9 mouse cellular contexts compared by ENCODE assay signal in genomic region chr15:36943492-36944112, GRCm38 (mm10).
DNase-seq lines count a peak whose midpoint lies in the region; ATAC-seq and TF ChIP-seq lines count a peak whose summit lies in the region.
"Had no signal": no experiment of that assay in that cellular context is flagged by ENCODE, and none has a peak within 500 bp of the region (broad histone marks: within the 10 kb centered on the region; RNA-seq: fewer than 3 reads in every experiment).

No protein-coding gene starts in this region.

- DNase-seq in brain, embryonic 14.5 days (ENCODE audit: low read depth), result peak; percentile 92
- DNase-seq in cerebellum, postnatal 14 days, result peak; percentile 54 to 58
- DNase-seq in midbrain, embryonic 14.5 days, result peak; percentile 62
- DNase-seq in adrenal gland, postnatal 4 days (ENCODE audit: low spot score in 2 of 2), result no peak
- no peak for DNase-seq in embryo, embryonic 11 days
- DNase-seq in lung, postnatal 14 days, result no peak
- DNase-seq: heart, adult 18-20 months had no signal

- peaks cover 21% of the 10 kb centered on the region for H3K4me1 ChIP-seq in hindbrain, embryonic 12.5 days
- H3K4me1 ChIP-seq in midbrain, embryonic 14.5 days (ENCODE audit: control insufficient read depth, insufficient read depth, low read length), result peaks cover 33% of the 10 kb centered on the region

- no peak for ATAC-seq in hindbrain, embryonic 12.5 days (ENCODE audit: low FRiP score)
- ATAC-seq in midbrain, embryonic 14.5 days (ENCODE audit: low FRiP score, low TSS enrichment), result no peak

- no peak overlapping the region for H3K4me3 ChIP-seq in hindbrain, embryonic 12.5 days
- H3K4me3 ChIP-seq in midbrain, embryonic 14.5 days (replicated peaks; ENCODE audit: low read depth, low read length), result no peak overlapping the region
- H3K4me3 ChIP-seq: myocyte had no signal

- H3K36me3 ChIP-seq in hindbrain, embryonic 12.5 days, result no peaks in the 10 kb centered on the region
- no peaks in the 10 kb centered on the region for H3K36me3 ChIP-seq in midbrain, embryonic 14.5 days (ENCODE audit: control insufficient read depth, insufficient read depth, low read length)

- WGBS in hindbrain, embryonic 12.5 days, result 47% methylated on average over 12 of the region's 12 CpGs
- WGBS in midbrain, embryonic 14.5 days, result 34% methylated on average over 12 of the region's 12 CpGs

- no peak for TF ChIP-seq CTCF in brain, embryonic 14.5 days (IDR thresholded peaks at IDR 0.05; ENCODE audit: borderline replicate concordance, extremely low read depth, insufficient read depth, insufficient read length)

- H3K9ac ChIP-seq in hindbrain, embryonic 12.5 days, result no peak overlapping the region
- no peak overlapping the region; the same call in 1 of the 2 replicates for H3K9ac ChIP-seq in midbrain, embryonic 14.5 days (replicated peaks; ENCODE audit: low read length)

- 0 out of 2 replicates have a peak, but pooled peaks have one; percentile 16 for TF ChIP-seq POLR2A in brain, embryonic 14.5 days (IDR thresholded peaks at IDR 0.05; ENCODE audit: borderline replicate concordance, extremely low read depth, insufficient read depth, insufficient read length, poor library complexity, severe bottlenecking)

- no peaks in the 10 kb centered on the region for H3K27me3 ChIP-seq in hindbrain, embryonic 12.5 days
- no peaks in the 10 kb centered on the region for H3K27me3 ChIP-seq in midbrain, embryonic 14.5 days (ENCODE audit: control insufficient read depth, insufficient read depth, low read length)

- H3K4me2 ChIP-seq in hindbrain, embryonic 12.5 days (replicated peaks), result no peak overlapping the region
- peak overlapping the region; percentile 2; the same call in 1 of the 2 replicates for H3K4me2 ChIP-seq in midbrain, embryonic 14.5 days (ENCODE audit: low read length)

- H3K27ac ChIP-seq in hindbrain, embryonic 12.5 days, result peak overlapping the region; percentile 49
- peak overlapping the region; percentile 78 for H3K27ac ChIP-seq in midbrain, embryonic 14.5 days (replicated peaks; ENCODE audit: low read depth, low read length)

- H3K9me3 ChIP-seq in hindbrain, embryonic 12.5 days (replicated peaks), result no peaks in the 10 kb centered on the region
- H3K9me3 ChIP-seq in midbrain, embryonic 14.5 days (ENCODE audit: control insufficient read depth, low read length), result no peaks in the 10 kb centered on the region

Comparison
In these comparisons a context has a peak if more than half of its experiments do, and no peak if none do; other contexts are left out.
1. DNase-seq: peak in brain, embryonic 14.5 days (single experiment), cerebellum, postnatal 14 days (2 of 2) and midbrain, embryonic 14.5 days (single experiment); none in adrenal gland, postnatal 4 days (0 of 2), embryo, embryonic 11 days (single experiment) and lung, postnatal 14 days (single experiment).